Mouse (Mus musculus): Measurements from ENCODE around the gene Rxylt1. TPM values are rescaled to one million over a fixed set of nuclear protein-coding genes. Genes with fewer than 3 reads are reported as not detected.

Rxylt1 gene
- polyA plus RNA-seq, 1 experiment from 2014 or later, result 50.7 TPM

GRCm38 (mm10) chr10:122038554-122038953 lies 58.6 kb downstream of the Rxylt1 start:
- Histone ChIP-seq H3K4me2 (no peak overlapping the region), H3K27ac (no peak overlapping the region), H3K4me3 (replicated peaks) (no peak overlapping the region), H3K36me3 (peaks cover 6% of the 10 kb centered on the region; the same call in 1 of the 2 replicates), H3K4me1 (peaks cover 4% of the 10 kb centered on the region; the same call in 1 of the 2 replicates), H3K27me3 (no peaks in the 10 kb centered on the region), H3K9ac (no peak overlapping the region), H3K9me3 (replicated peaks) (no peaks in the 10 kb centered on the region)
- WGBS, result 64% methylated on average over 3 of the region's 3 CpGs
- ATAC-seq (replicated peaks; ENCODE audit: low FRiP score), result peak; percentile 62; the same call in 1 of the 2 replicates

GRCm38 (mm10) chr10:122033271-122033670 lies 63.9 kb downstream of the Rxylt1 start:
- Histone ChIP-seq H3K4me3 (replicated peaks) (no peak overlapping the region), H3K9me3 (replicated peaks) (no peaks in the 10 kb centered on the region), H3K27me3 (no peaks in the 10 kb centered on the region), H3K36me3 (peaks cover 6% of the 10 kb centered on the region; the same call in 1 of the 2 replicates), H3K4me1 (peaks cover 17% of the 10 kb centered on the region), H3K27ac (no peak overlapping the region), H3K4me2 (no peak overlapping the region), H3K9ac (no peak overlapping the region)
- no peak for ATAC-seq (replicated peaks; ENCODE audit: low FRiP score)
- WGBS, result 83% methylated on average over 5 of the region's 5 CpGs

GRCm38 (mm10) chr10:122030420-122030819 lies 66.8 kb downstream of the Rxylt1 start:
- H3K9ac ChIP-seq, result no peak overlapping the region
- peaks cover 17% of the 10 kb centered on the region for H3K4me1 ChIP-seq
- H3K36me3 ChIP-seq, result no peaks in the 10 kb centered on the region
- H3K9me3 ChIP-seq (replicated peaks), result no peaks in the 10 kb centered on the region
- no peak overlapping the region for H3K4me3 ChIP-seq (replicated peaks)
- 73% methylated on average over 5 of the region's 5 CpGs for WGBS
- no peaks in the 10 kb centered on the region for H3K27me3 ChIP-seq
- no peak overlapping the region for H3K27ac ChIP-seq
- H3K4me2 ChIP-seq, result no peak overlapping the region
- ATAC-seq (replicated peaks; ENCODE audit: low FRiP score), result no peak

- Histone ChIP-seq H3K9me3 (replicated peaks) (no peaks in the 10 kb centered on the region), H3K9ac (no peak overlapping the region), H3K4me3 (replicated peaks) (peak overlapping the region; percentile 10; the same call in 1 of the 2 replicates), H3K27ac (peak overlapping the region; percentile 70), H3K4me2 (peak overlapping the region; percentile 43), H3K36me3 (no peaks in the 10 kb centered on the region), H3K27me3 (no peaks in the 10 kb centered on the region), H3K4me1 (peaks cover 17% of the 10 kb centered on the region)
- no peak for ATAC-seq (replicated peaks; ENCODE audit: low FRiP score)
- WGBS, result 35% methylated on average over 7 of the region's 7 CpGs
Observed at GRCm38 (mm10) chr10:122029738-122030137, 67.4 kb downstream of the Rxylt1 start.

Other genes with a start within 250 kb of the Rxylt1 start
- gene Srgap1, start 50.1 kb downstream of the Rxylt1 start, polyA plus RNA-seq (2015; fragmentation: Nextera tagmentation; extraction: Ambion mirVana), result 15.7 and 16.4 TPM in 2 replicates

Data from kidney, embryonic 15.5 days (tissue).